Comparison of ENCODE assay signal across 10 mouse cellular contexts in genomic region chr9:46337852-46338291, GRCm38 (mm10). TPM values are rescaled to one million over a fixed set of nuclear protein-coding genes. Genes with fewer than 3 reads are reported as not detected.
DNase-seq lines count a peak whose midpoint lies in the region; ATAC-seq and TF ChIP-seq lines count a peak whose summit lies in the region.
"Had no signal": no experiment of that assay in that cellular context is flagged by ENCODE, and none has a peak within 500 bp of the region (broad histone marks: within the 10 kb centered on the region; RNA-seq: fewer than 3 reads in every experiment).

No protein-coding gene starts in this region.

- 17% methylated on average over 3 of the region's 3 CpGs for WGBS in embryonic facial prominence, embryonic 15.5 days
- WGBS in neural tube, embryonic 15.5 days, result 0% methylated on average over 3 of the region's 3 CpGs
- WGBS in stomach, postnatal 0 days, result 6% methylated on average over 3 of the region's 3 CpGs

- no peaks in the 10 kb centered on the region for H3K4me1 ChIP-seq in embryonic facial prominence, embryonic 15.5 days
- peaks cover 15% of the 10 kb centered on the region for H3K4me1 ChIP-seq in neural tube, embryonic 15.5 days
- no peaks in the 10 kb centered on the region for H3K4me1 ChIP-seq in stomach, postnatal 0 days (replicated peaks; ENCODE audit: control insufficient read depth, insufficient read depth)
- H3K4me1 ChIP-seq: heart, embryonic 15.5 days had no signal

- H3K36me3 ChIP-seq in embryonic facial prominence, embryonic 15.5 days, result no peaks in the 10 kb centered on the region
- H3K36me3 ChIP-seq in neural tube, embryonic 15.5 days, result no peaks in the 10 kb centered on the region
- no peaks in the 10 kb centered on the region for H3K36me3 ChIP-seq in stomach, postnatal 0 days (ENCODE audit: control insufficient read depth, insufficient read depth, low read length)
- H3K36me3 ChIP-seq: heart, embryonic 15.5 days had no signal

- H3K27me3 ChIP-seq in embryonic facial prominence, embryonic 15.5 days, result peaks cover 10% of the 10 kb centered on the region
- H3K27me3 ChIP-seq in neural tube, embryonic 15.5 days (replicated peaks), result no peaks in the 10 kb centered on the region
- no peaks in the 10 kb centered on the region for H3K27me3 ChIP-seq in stomach, postnatal 0 days (ENCODE audit: control insufficient read depth, insufficient read depth, low read length)

- DNase-seq in testis, postnatal 10 days (ENCODE audit: low spot score), result peak; percentile 37
- no peak for DNase-seq in testis, postnatal 14 days (ENCODE audit: low spot score)
- DNase-seq in layer of hippocampus, postnatal 14 days (ENCODE audit: low spot score in 2 of 2), result peak; percentile 50 to 79
- DNase-seq in thymus, adult 18-20 months, result no peak
- no peak for DNase-seq in stomach, postnatal 0 days (ENCODE audit: low spot score)

- no peak overlapping the region for H3K9ac ChIP-seq in embryonic facial prominence, embryonic 15.5 days
- H3K9ac ChIP-seq in neural tube, embryonic 15.5 days (replicated peaks), result no peak overlapping the region
- no peak overlapping the region for H3K9ac ChIP-seq in stomach, postnatal 0 days (ENCODE audit: low read length)
- H3K9ac ChIP-seq: heart, embryonic 15.5 days had no signal

- H3K4me2 ChIP-seq in embryonic facial prominence, embryonic 15.5 days (replicated peaks), result no peak overlapping the region
- no peak overlapping the region for H3K4me2 ChIP-seq in neural tube, embryonic 15.5 days
- no peak overlapping the region for H3K4me2 ChIP-seq in stomach, postnatal 0 days (replicated peaks; ENCODE audit: low read depth)
- H3K4me2 ChIP-seq: heart, embryonic 15.5 days had no signal

- TF ChIP-seq EP300 in stomach, postnatal 0 days (optimal IDR thresholded peaks at IDR 0.05), result no peak

- ATAC-seq in embryonic facial prominence, embryonic 15.5 days (ENCODE audit: insufficient number of reproducible peaks, low FRiP score, low TSS enrichment, low read depth), result peak; percentile 84
- peak; percentile 81 for ATAC-seq in neural tube, embryonic 15.5 days (ENCODE audit: low FRiP score)
- ATAC-seq in activated CD4-positive, CD25-positive, alpha-beta regulatory T cell, adult 4 months, result no peak
- ATAC-seq in stomach, postnatal 0 days (ENCODE audit: low FRiP score, low TSS enrichment), result no peak

- no peak overlapping the region for H3K4me3 ChIP-seq in embryonic facial prominence, embryonic 15.5 days (replicated peaks)
- no peak overlapping the region for H3K4me3 ChIP-seq in neural tube, embryonic 15.5 days (replicated peaks)
- no peak overlapping the region for H3K4me3 ChIP-seq in stomach, postnatal 0 days (ENCODE audit: low read depth, low read length)
- H3K4me3 ChIP-seq: heart, embryonic 15.5 days had no signal

- H3K27ac ChIP-seq in embryonic facial prominence, embryonic 15.5 days (replicated peaks), result no peak overlapping the region
- H3K27ac ChIP-seq in neural tube, embryonic 15.5 days (replicated peaks), result no peak overlapping the region
- no peak overlapping the region for H3K27ac ChIP-seq in stomach, postnatal 0 days (replicated peaks)
- H3K27ac ChIP-seq: heart, embryonic 15.5 days; macrophage had no signal

- H3K9me3 ChIP-seq in embryonic facial prominence, embryonic 15.5 days (replicated peaks), result no peaks in the 10 kb centered on the region
- no peaks in the 10 kb centered on the region for H3K9me3 ChIP-seq in neural tube, embryonic 15.5 days (replicated peaks)
- H3K9me3 ChIP-seq in stomach, postnatal 0 days (ENCODE audit: control insufficient read depth, low read length), result no peaks in the 10 kb centered on the region
- H3K9me3 ChIP-seq: heart, embryonic 15.5 days had no signal

- no peak for TF ChIP-seq CTCF in stomach, postnatal 0 days (IDR thresholded peaks at IDR 0.05; ENCODE audit: low read depth)

RNA-seq across cellular contexts. Expression of gene 4931429L15Rik, which starts 18.1 kb away (rescaled TPM):
- polyA plus RNA-seq in embryonic facial prominence, embryonic 15.5 days (2015; fragmentation: Nextera tagmentation; extraction: Ambion mirVana), result not detected in 2 replicates
- not detected for total RNA-seq in layer of hippocampus, postnatal 14 days (2021)
- not detected in 2 replicates for polyA plus RNA-seq in neural tube, embryonic 15.5 days (2015; fragmentation: Nextera tagmentation; extraction: Ambion mirVana)
- not detected for polyA plus RNA-seq in activated CD4-positive, CD25-positive, alpha-beta regulatory T cell, adult 4 months (2017; shearing (Covaris generic))
- polyA plus RNA-seq in stomach, postnatal 0 days (2015; fragmentation: Nextera tagmentation; extraction: Ambion mirVana), result not detected in 2 replicates
- polyA plus RNA-seq: heart, embryonic 15.5 days; macrophage had no signal

RNA-seq across cellular contexts. Expression of gene Bud13, which starts 55.1 kb away (rescaled TPM):
- 23.0 and 24.6 TPM in 2 replicates for polyA plus RNA-seq in embryonic facial prominence, embryonic 15.5 days (2015; fragmentation: Nextera tagmentation; extraction: Ambion mirVana)
- 10 to 100 TPM in 1 of 2 experiments, 1 to 10 TPM in 1; 9.0 to 10.8 TPM for total RNA-seq in layer of hippocampus, postnatal 14 days (2021)
- polyA plus RNA-seq in neural tube, embryonic 15.5 days (2015; fragmentation: Nextera tagmentation; extraction: Ambion mirVana), result 14.5 and 16.4 TPM in 2 replicates
- 10 to 100 TPM; 15.7 to 16.6 TPM for polyA plus RNA-seq in activated CD4-positive, CD25-positive, alpha-beta regulatory T cell, adult 4 months (2017; shearing (Covaris generic))
- 7.6 and 8.8 TPM in 2 replicates for polyA plus RNA-seq in stomach, postnatal 0 days (2015; fragmentation: Nextera tagmentation; extraction: Ambion mirVana)

Comparison
In these comparisons a context has a peak if more than half of its experiments do, and no peak if none do; other contexts are left out.
1. DNase-seq: peak in testis, postnatal 10 days (single experiment) and layer of hippocampus, postnatal 14 days (2 of 2); none in testis, postnatal 14 days (single experiment), thymus, adult 18-20 months (0 of 2) and stomach, postnatal 0 days (single experiment).
2. ATAC-seq: peak in embryonic facial prominence, embryonic 15.5 days (single experiment) and neural tube, embryonic 15.5 days (single experiment); none in activated CD4-positive, CD25-positive, alpha-beta regulatory T cell, adult 4 months (single experiment) and stomach, postnatal 0 days (single experiment).